Mouse (Mus musculus) testis, postnatal 14 days (tissue): ENCODE measurements around the gene Zfp738.
A peak's percentile ranks its signal among the peaks of the same experiment; 100 is the strongest.
"Not testable (repeated sequence)": the region's sequence is repeated elsewhere in the genome, so short reads cannot be mapped to it uniquely, and the experiment has no call there.

Experiments
- DNase-seq: peaks from one replicate; pipeline ENCODE4 v3.0.0; 2021; ENCODE audit warnings: low spot score

Zfp738 gene

DNA sequence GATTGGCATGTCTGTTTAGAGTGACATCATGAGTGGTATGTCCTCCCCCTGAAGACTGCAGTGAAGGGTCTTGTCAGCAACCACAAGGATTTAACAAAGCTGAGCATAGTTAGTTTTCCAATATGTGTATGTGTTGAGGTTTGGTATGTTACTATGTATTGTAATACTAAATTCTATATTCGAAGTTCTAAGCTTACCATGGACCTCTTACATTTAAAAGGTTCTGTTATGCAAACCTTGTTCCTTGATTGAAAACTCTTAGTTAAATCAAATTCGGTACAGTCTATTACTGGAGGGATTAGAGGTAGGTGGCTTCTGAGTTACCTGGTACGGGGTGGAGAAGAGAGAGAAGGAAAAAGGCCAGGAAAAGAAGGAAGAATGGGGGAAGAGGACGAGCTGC is at the start of gene Zfp738:
Gene Zfp738, minus strand, starts transcription at position 101 of the 400 bp plus-strand sequence.
- no peak for DNase-seq

DNA sequence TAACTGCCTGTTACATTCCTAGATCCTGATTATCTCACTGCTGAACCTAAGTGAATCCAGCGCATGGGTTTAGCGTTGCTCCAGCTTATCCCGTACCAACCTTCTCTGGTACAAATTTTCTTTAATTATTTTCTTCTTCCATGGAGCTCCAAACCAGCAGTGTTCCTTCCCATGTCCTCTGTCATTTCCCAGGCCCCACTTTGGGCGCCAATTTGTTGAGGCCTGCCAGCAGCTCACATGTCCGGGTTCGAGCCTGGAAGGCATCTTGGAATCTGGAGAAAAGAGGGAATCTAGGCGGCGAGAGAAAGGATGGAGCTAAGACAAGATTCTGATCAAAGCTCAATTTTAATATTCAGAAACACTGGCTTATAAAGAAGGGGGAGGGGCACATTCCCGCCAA is 47.5 kb upstream of the Zfp738 start:
- not testable (repeated sequence) for DNase-seq

- DNase-seq = not testable (repeated sequence)
Measured at GRCm38 (mm10) chr13:67729441-67729840, 42.6 kb upstream of the Zfp738 start.

DNA sequence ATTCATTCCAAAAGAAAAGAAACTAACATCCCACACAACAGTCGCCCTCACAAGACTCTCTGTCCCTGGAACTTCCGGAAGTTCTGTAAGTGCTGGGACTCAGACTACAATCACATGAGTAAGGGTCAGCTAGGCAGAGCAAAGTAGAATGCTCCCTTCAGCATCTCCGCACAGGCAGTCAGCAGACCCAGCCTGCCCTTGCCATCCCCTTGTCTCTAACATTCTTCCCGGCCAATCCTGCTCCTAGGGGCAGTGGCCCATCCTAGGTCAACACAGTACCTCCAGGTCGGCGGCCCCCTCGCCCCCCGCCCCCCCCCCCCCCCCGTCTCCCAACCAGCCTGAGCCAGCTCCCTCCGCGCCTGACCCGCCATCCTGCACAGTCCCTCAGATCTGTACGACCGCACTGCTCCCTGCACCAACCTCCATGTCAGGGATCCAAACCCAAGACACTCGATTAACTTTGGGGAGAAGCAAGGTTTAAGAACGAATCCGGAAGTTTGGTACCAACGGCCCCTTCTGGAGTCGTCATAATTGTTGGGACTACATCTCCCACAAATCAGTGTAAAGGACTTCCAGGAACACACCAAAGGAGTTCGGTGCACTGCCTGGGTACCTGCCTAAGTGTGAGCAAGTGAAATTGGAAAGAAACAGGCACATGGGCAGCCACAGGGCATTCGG is 41.9 kb upstream of the Zfp738 start, which contains the start of gene Zfp65:
Gene Zfp65, minus strand, starts transcription at position 533 of the 678 bp plus-strand sequence.
- DNase-seq = peak; percentile 37

- no peak for DNase-seq
Measured at GRCm38 (mm10) chr13:67728106-67728505, 41.2 kb upstream of the Zfp738 start.

DNA sequence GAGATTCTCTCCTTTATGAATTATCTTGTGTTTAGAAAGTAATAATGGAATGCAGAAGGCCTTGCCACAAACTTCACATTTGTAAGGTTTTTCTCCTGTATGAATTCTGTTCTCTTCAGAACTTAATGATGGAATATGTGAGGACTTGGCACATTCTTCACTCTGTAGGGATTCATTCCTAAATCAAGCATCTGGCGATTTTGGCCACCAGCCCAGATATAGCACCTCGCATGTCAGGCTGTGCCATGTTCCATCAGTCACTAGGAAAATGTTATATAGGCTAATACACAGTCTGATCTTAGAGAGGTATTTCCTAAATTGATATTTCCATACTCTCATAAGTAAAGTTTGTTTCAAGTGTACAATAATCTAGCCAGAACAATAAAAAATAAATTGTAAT is 38.5 kb upstream of the Zfp738 start:
- not testable (repeated sequence) for DNase-seq

GRCm38 (mm10) chr13:67723848-67724479 is 37.1 kb upstream of the Zfp738 start:
- peak; percentile 87 for DNase-seq

GRCm38 (mm10) chr13:67683841-67684240 is 3.0 kb downstream of the Zfp738 start:
- DNase-seq = not testable (repeated sequence)

DNA sequence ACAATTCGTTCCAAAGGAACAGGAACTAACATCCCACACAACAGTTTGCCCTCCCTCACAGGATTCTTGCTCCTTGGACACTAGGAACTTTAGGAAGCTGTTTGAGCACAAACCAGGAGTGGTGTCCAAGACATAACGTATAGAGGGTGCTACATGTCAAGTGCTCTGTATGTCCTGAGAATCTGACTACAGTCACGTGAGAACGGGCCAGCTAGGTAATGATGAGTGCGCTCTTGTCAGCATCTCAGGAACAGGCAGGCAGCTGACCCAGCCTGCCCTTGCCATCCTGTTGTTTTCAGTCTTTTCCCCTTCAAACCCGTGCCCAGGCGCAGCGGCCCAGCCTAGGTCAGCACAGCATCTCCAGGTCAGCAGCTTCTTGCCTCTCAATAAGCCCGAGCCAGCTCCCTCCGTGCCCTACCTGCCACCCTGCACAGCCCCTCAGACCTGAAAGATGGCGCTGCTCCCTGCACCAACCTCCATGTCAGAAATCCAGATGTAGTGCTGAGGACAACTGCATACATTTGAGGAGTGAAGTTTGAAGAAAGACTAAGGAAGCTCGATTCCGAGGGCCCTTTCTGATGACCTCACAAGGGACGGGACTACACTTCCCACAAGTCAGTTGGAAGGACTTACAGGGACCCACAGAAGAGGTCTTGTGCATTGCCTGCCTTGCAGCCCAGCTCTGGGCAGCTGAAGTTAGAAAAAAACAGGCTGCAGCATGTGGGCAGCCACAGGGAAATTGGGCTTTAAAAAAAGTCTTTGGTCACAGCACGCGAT is 3.7 kb downstream of the Zfp738 start:
- DNase-seq = peak; percentile 84

DNA sequence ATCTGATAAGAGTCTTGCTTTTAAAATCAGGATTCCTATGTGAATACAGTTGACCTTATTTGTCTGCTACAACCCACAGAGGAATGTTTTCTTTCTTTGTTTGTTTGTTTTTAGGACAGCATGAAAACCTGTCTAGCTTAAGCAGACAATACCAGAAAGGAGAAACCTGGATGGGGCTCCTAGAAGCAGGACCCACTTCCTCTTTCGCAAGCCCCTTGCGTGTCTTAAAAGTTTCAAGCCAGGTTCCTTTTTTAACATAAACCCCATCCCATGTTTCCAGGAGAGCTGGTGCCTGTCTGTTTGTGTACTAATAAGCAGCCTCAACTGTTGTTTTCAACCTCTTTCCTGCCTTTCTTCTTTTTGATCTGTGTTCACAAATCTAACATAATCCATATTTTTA is 12.0 kb downstream of the Zfp738 start:
- no peak for DNase-seq

DNA sequence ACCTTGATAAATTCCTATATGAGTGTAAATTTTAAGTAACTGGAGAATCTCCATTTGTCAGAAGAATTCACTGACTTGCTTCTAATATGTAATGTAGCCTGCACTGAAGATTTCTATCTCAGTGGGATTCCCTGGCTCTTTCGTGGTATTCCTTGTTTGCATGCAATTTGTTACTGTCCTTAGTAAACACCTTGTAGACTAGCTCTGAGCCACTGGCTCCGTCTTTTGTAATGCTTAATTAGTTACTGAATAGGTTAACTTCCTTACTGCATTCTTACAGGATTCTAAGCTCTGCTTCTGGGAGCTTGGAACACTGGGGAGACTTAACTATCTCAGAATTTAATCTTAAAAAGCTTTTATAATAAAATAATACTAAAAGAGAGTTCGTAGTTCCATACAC is 34.4 kb downstream of the Zfp738 start:
- DNase-seq = no peak

DNA sequence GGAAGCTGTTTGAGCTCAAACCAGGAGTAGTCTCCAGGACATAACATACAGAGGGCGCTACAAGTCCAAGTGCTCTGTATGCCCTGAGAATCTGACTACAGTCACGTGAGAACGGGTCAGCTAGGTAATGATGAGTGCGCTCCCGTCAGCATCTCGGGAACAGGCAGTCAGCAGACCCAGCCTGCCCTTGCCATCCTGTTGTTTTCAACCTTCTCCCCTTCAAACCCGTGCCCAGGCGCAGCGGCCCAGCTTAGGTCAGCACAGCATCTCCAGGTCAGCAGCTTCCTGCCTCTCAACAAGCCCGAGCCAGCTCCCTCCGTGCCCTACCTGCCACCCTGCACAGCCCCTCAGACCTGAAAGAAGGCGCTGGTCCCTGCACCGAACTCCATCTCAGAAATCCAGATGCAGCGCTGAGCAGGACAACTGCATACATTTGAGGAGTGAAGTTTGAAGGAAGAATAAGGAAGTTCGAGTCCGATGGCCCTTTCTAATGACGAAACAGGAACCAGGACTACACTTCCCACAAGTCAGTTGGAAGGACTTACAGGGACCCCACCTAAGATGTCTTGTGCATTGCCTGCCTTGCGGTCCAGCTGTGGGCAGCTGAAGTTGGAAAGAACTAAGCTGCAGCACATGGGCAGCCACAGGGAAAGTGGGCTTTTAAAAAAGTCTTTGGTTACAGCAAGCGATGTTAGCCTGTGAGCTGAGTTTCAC is 49.4 kb downstream of the Zfp738 start, which contains the start of the genes Gm49345 and Zfp729a:
Gene Gm49345, minus strand, starts transcription at position 476 of the 714 bp plus-strand sequence.
Gene Zfp729a, minus strand, starts transcription at position 498 of the 714 bp plus-strand sequence.
- DNase-seq = peak; percentile 87

DNA sequence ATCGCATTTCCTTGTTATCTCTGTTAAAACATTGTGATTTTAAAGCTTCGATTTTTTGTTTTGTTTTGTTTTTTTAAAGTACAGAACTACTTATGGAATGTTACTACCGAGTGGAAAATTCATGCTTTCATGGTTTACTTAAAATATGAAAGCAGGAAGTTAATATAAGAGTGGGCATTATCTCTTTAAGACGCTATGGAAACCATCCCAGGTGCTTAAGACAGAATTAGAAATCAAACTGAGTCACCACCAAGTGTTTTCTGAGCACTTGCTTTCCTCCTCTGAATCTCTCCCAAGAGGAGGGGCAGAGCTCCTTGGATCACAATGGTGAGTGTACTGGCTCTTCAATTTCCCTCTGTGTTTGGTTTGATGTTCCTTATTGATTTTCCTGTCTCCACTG is 76.8 kb downstream of the Zfp738 start:
- DNase-seq = no peak

GRCm38 (mm10) chr13:67609066-67609876 is 77.6 kb downstream of the Zfp738 start, which contains the start of gene Zfp729b:
Gene Zfp729b (minus strand): TSS chr13:67609707.
- peak; percentile 87 for DNase-seq
